Mouse (Mus musculus) testis, adult 2 months (tissue): ENCODE results near the gene Ralgds.
"Not testable (repeated sequence)": the region's sequence is repeated elsewhere in the genome, so short reads cannot be mapped to it uniquely, and the experiment has no call there.

Experiments used
- CTCF ChIP-seq: fragments of 200-500 bp; IDR thresholded peaks from 2 replicates; pipeline ENCODE4 v1.5.1; 2012; ENCODE audit warnings: low read depth, mild to moderate bottlenecking, inconsistent platforms, low read length, moderate library complexity; ENCODE audit not compliant: control insufficient read depth, insufficient read depth, insufficient replicate concordance
- POLR2A ChIP-seq: fragments of 200-500 bp; IDR thresholded peaks from 2 replicates; pipeline ENCODE4 v1.6.1; 2012; ENCODE audit warnings: low read depth, mild to moderate bottlenecking, inconsistent platforms, low read length, moderate library complexity; ENCODE audit not compliant: control insufficient read depth

GRCm38 (mm10) chr2:28477993-28478392 lies 34.9 kb upstream of the Ralgds start:
- TF ChIP-seq POLR2A, CTCF: not testable (repeated sequence)
